Mouse (Mus musculus): ENCODE data around the gene Armh3.
A peak's percentile ranks its signal among the peaks of the same experiment; 100 is the strongest.

GRCm38 (mm10) chr19:45781676-45782075 lies 216.6 kb downstream of the Armh3 start:
- TF ChIP-seq CTCF (IDR thresholded peaks at IDR 0.05; ENCODE audit: low read depth): peak; percentile 29; the same call in 1 of the 2 replicates
- TF ChIP-seq EP300 (optimal IDR thresholded peaks at IDR 0.05): no peak
